ENCODE assay signal across 24 mouse cellular contexts in genomic region chr13:53722881-53723280, GRCm38 (mm10).
DNase-seq lines count a peak whose midpoint lies in the region; ATAC-seq and TF ChIP-seq lines count a peak whose summit lies in the region.
"Had no signal": no experiment of that assay in that cellular context is flagged by ENCODE, and none has a peak within 500 bp of the region (broad histone marks: within the 10 kb centered on the region; RNA-seq: fewer than 3 reads in every experiment).

No protein-coding gene starts in this region.

- TF ChIP-seq POLR2A in heart, adult 2 months (IDR thresholded peaks at IDR 0.05; ENCODE audit: insufficient read depth, low read depth, low read length): no peak

- peak; percentile 4 for DNase-seq in heart, adult 11 months
- no peak for DNase-seq in heart, adult 2 months
- DNase-seq in midbrain, embryonic 11.5 days (ENCODE audit: low spot score, missing footprints): peak; percentile 72
- DNase-seq in midbrain, postnatal 0 days (ENCODE audit: low spot score): no peak
- DNase-seq in telencephalon, adult 2 months (ENCODE audit: low read depth, low spot score): peak; percentile 55
- no peak for DNase-seq in retina, embryonic 14.5 days (ENCODE audit: low spot score)
- DNase-seq: B cell, adult 2 months; cerebellum, adult 2 months; cerebellum, adult 9-11 months; cerebellum, postnatal 25 days; gastrocnemius, postnatal 10 days; gastrocnemius, postnatal 36 days; heart, postnatal 14 days; kidney, adult 8-10 months had no signal

- peak overlapping the region; percentile 42 for H3K27ac ChIP-seq in forebrain, embryonic 15.5 days (replicated peaks)
- no peak overlapping the region for H3K27ac ChIP-seq in forebrain, embryonic 13.5 days
- no peak overlapping the region for H3K27ac ChIP-seq in heart, adult 2 months
- no peak overlapping the region for H3K27ac ChIP-seq in midbrain, embryonic 11.5 days (ENCODE audit: low read depth, low read length)
- H3K27ac ChIP-seq in midbrain, postnatal 0 days (ENCODE audit: low read depth, low read length): no peak overlapping the region
- H3K27ac ChIP-seq: embryonic facial prominence, embryonic 12.5 days; embryonic facial prominence, embryonic 15.5 days; heart, embryonic 13.5 days; hindbrain, embryonic 12.5 days; hindbrain, embryonic 15.5 days had no signal

- no peaks in the 10 kb centered on the region for H3K79me2 ChIP-seq in heart, adult 2 months (replicated peaks; ENCODE audit: control insufficient read depth, insufficient read depth, low read length)

- peaks cover 4% of the 10 kb centered on the region; the same call in 1 of the 2 replicates for H3K4me1 ChIP-seq in forebrain, embryonic 15.5 days
- H3K4me1 ChIP-seq in forebrain, embryonic 13.5 days: peaks cover 17% of the 10 kb centered on the region; the same call in 1 of the 2 replicates
- no peaks in the 10 kb centered on the region for H3K4me1 ChIP-seq in heart, adult 2 months (ENCODE audit: control insufficient read depth, insufficient read depth, low read length)
- H3K4me1 ChIP-seq in midbrain, embryonic 11.5 days (ENCODE audit: control insufficient read depth, insufficient read depth, low read length): no peaks in the 10 kb centered on the region
- 0 out of 2 replicates have a peak, but pooled peaks cover 4% of the 10 kb centered on the region for H3K4me1 ChIP-seq in midbrain, postnatal 0 days (ENCODE audit: insufficient read depth, low read length)
- H3K4me1 ChIP-seq: hindbrain, embryonic 15.5 days had no signal

- H3K9me3 ChIP-seq in forebrain, embryonic 15.5 days: no peaks in the 10 kb centered on the region
- no peaks in the 10 kb centered on the region for H3K9me3 ChIP-seq in forebrain, embryonic 13.5 days (replicated peaks)
- H3K9me3 ChIP-seq in midbrain, embryonic 11.5 days (ENCODE audit: control insufficient read depth, low read length): no peaks in the 10 kb centered on the region; the same call in 1 of the 2 replicates
- H3K9me3 ChIP-seq in midbrain, postnatal 0 days (ENCODE audit: low read length): no peaks in the 10 kb centered on the region
- H3K9me3 ChIP-seq: embryonic facial prominence, embryonic 12.5 days; embryonic facial prominence, embryonic 15.5 days; heart, embryonic 13.5 days; hindbrain, embryonic 12.5 days; hindbrain, embryonic 15.5 days had no signal

- H3K4me3 ChIP-seq in forebrain, embryonic 15.5 days: no peak overlapping the region
- H3K4me3 ChIP-seq in forebrain, embryonic 13.5 days: no peak overlapping the region
- no peak overlapping the region for H3K4me3 ChIP-seq in heart, adult 2 months
- no peak overlapping the region for H3K4me3 ChIP-seq in midbrain, embryonic 11.5 days (ENCODE audit: low read depth, low read length)
- no peak overlapping the region for H3K4me3 ChIP-seq in midbrain, postnatal 0 days (ENCODE audit: low read depth, low read length)
- H3K4me3 ChIP-seq: embryonic facial prominence, embryonic 12.5 days; embryonic facial prominence, embryonic 15.5 days; heart, embryonic 13.5 days; hindbrain, embryonic 12.5 days; hindbrain, embryonic 15.5 days had no signal

- intact Hi-C loops in heart, adult 2 months (cut with DNase I): no loop called here

- no peak overlapping the region for H3K9ac ChIP-seq in forebrain, embryonic 15.5 days (replicated peaks)
- H3K9ac ChIP-seq in forebrain, embryonic 13.5 days: no peak overlapping the region
- H3K9ac ChIP-seq in heart, adult 2 months (ENCODE audit: low read depth, low read length): no peak overlapping the region
- no peak overlapping the region for H3K9ac ChIP-seq in midbrain, embryonic 11.5 days (ENCODE audit: low read length)
- no peak overlapping the region for H3K9ac ChIP-seq in midbrain, postnatal 0 days (replicated peaks; ENCODE audit: low read length, poor library complexity, severe bottlenecking)
- H3K9ac ChIP-seq: embryonic facial prominence, embryonic 12.5 days; embryonic facial prominence, embryonic 15.5 days; heart, embryonic 13.5 days; hindbrain, embryonic 12.5 days; hindbrain, embryonic 15.5 days had no signal

- no peaks in the 10 kb centered on the region for H3K27me3 ChIP-seq in forebrain, embryonic 15.5 days
- H3K27me3 ChIP-seq in forebrain, embryonic 13.5 days: no peaks in the 10 kb centered on the region
- no peaks in the 10 kb centered on the region for H3K27me3 ChIP-seq in heart, adult 2 months (ENCODE audit: control insufficient read depth, insufficient read depth, low read length)
- H3K27me3 ChIP-seq in midbrain, embryonic 11.5 days (ENCODE audit: control insufficient read depth, insufficient read depth, low read length): no peaks in the 10 kb centered on the region
- H3K27me3 ChIP-seq in midbrain, postnatal 0 days (ENCODE audit: insufficient read depth, low read length): 0 out of 2 replicates have a peak, but pooled peaks cover 2% of the 10 kb centered on the region
- H3K27me3 ChIP-seq: embryonic facial prominence, embryonic 12.5 days; hindbrain, embryonic 12.5 days; hindbrain, embryonic 15.5 days; Patski had no signal

- no peak for ATAC-seq in forebrain, embryonic 15.5 days (replicated peaks)
- no peak for ATAC-seq in forebrain, embryonic 13.5 days
- no peak for ATAC-seq in midbrain, embryonic 11.5 days (ENCODE audit: low FRiP score)
- no peak for ATAC-seq in midbrain, postnatal 0 days (ENCODE audit: low FRiP score)
- ATAC-seq: intestine, postnatal 0 days; Patski had no signal

- no peak for TF ChIP-seq CTCF in heart, adult 2 months (IDR thresholded peaks at IDR 0.05)
- TF ChIP-seq CTCF in midbrain, postnatal 0 days (IDR thresholded peaks at IDR 0.05): no peak

- no peaks in the 10 kb centered on the region for H3K36me3 ChIP-seq in forebrain, embryonic 15.5 days
- H3K36me3 ChIP-seq in forebrain, embryonic 13.5 days (ENCODE audit: poor library complexity, severe bottlenecking): no peaks in the 10 kb centered on the region
- H3K36me3 ChIP-seq in heart, adult 2 months (ENCODE audit: control insufficient read depth, insufficient read depth, low read length): no peaks in the 10 kb centered on the region
- H3K36me3 ChIP-seq in midbrain, embryonic 11.5 days (ENCODE audit: control insufficient read depth, insufficient read depth, low read length): no peaks in the 10 kb centered on the region
- no peaks in the 10 kb centered on the region for H3K36me3 ChIP-seq in midbrain, postnatal 0 days (ENCODE audit: insufficient read depth, low read length)
- H3K36me3 ChIP-seq: embryonic facial prominence, embryonic 12.5 days; embryonic facial prominence, embryonic 15.5 days; G1E; heart, embryonic 13.5 days; hindbrain, embryonic 12.5 days; hindbrain, embryonic 15.5 days had no signal

- no peak for TF ChIP-seq EP300 in heart, adult 2 months (IDR thresholded peaks at IDR 0.05; ENCODE audit: insufficient read depth, low read depth, low read length)

- H3K4me2 ChIP-seq in forebrain, embryonic 15.5 days (replicated peaks): no peak overlapping the region
- no peak overlapping the region for H3K4me2 ChIP-seq in forebrain, embryonic 13.5 days
- H3K4me2 ChIP-seq in midbrain, embryonic 11.5 days: no peak overlapping the region
- H3K4me2 ChIP-seq in midbrain, postnatal 0 days (ENCODE audit: low read depth, low read length, poor library complexity, severe bottlenecking): no peak overlapping the region
- H3K4me2 ChIP-seq: embryonic facial prominence, embryonic 12.5 days; embryonic facial prominence, embryonic 15.5 days; heart, embryonic 13.5 days; hindbrain, embryonic 12.5 days; hindbrain, embryonic 15.5 days had no signal

- 32% methylated on average over 6 of the region's 6 CpGs for WGBS in forebrain, embryonic 15.5 days
- WGBS in forebrain, embryonic 13.5 days: 43% methylated on average over 6 of the region's 6 CpGs
- WGBS in heart, adult 2 months: 55% methylated on average over 6 of the region's 6 CpGs
- 75% methylated on average over 6 of the region's 6 CpGs for WGBS in midbrain, embryonic 11.5 days
- WGBS in midbrain, postnatal 0 days: 45% methylated on average over 6 of the region's 6 CpGs

Comparison
In these comparisons a context has a peak if more than half of its experiments do, and no peak if none do; other contexts are left out.
1. DNase-seq: peak in heart, adult 11 months (single experiment), midbrain, embryonic 11.5 days (single experiment) and telencephalon, adult 2 months (single experiment); none in heart, adult 2 months (0 of 2), midbrain, postnatal 0 days (single experiment) and retina, embryonic 14.5 days (single experiment).